In genomic region chr7:124198811-124199570, GRCm38 (mm10) we compare ENCODE assay signal across 12 mouse cellular contexts.
A peak's percentile ranks its signal among the peaks of the same experiment; 100 is the strongest.
DNase-seq lines count a peak whose midpoint lies in the region; ATAC-seq lines count a peak whose summit lies in the region.
"Had no signal": no experiment of that assay in that cellular context is flagged by ENCODE, and none has a peak within 500 bp of the region (broad histone marks: within the 10 kb centered on the region; RNA-seq: fewer than 3 reads in every experiment).

No protein-coding gene starts in this region.

- H3K9ac ChIP-seq in hindbrain, embryonic 11.5 days (ENCODE audit: low read depth, low read length), result no peak overlapping the region
- H3K9ac ChIP-seq in hindbrain, embryonic 13.5 days, result no peak overlapping the region
- H3K9ac ChIP-seq in embryonic facial prominence, embryonic 11.5 days (replicated peaks; ENCODE audit: low read length), result no peak overlapping the region
- H3K9ac ChIP-seq: kidney, embryonic 15.5 days; neural tube, embryonic 13.5 days had no signal

- no peak overlapping the region for H3K4me3 ChIP-seq in hindbrain, embryonic 11.5 days (ENCODE audit: low read depth, low read length)
- no peak overlapping the region for H3K4me3 ChIP-seq in hindbrain, embryonic 13.5 days
- H3K4me3 ChIP-seq in embryonic facial prominence, embryonic 11.5 days (ENCODE audit: low read depth, low read length), result no peak overlapping the region
- H3K4me3 ChIP-seq: kidney, embryonic 15.5 days; neural tube, embryonic 13.5 days had no signal

- no peaks in the 10 kb centered on the region for H3K27me3 ChIP-seq in hindbrain, embryonic 11.5 days (ENCODE audit: control insufficient read depth, insufficient read depth, low read length)
- H3K27me3 ChIP-seq in hindbrain, embryonic 13.5 days, result no peaks in the 10 kb centered on the region
- H3K27me3 ChIP-seq in embryonic facial prominence, embryonic 11.5 days (ENCODE audit: control insufficient read depth, insufficient read depth, low read length), result no peaks in the 10 kb centered on the region
- H3K27me3 ChIP-seq: kidney, embryonic 15.5 days; neural tube, embryonic 13.5 days had no signal

- DNase-seq in hindbrain, embryonic 11.5 days (ENCODE audit: low spot score), result peak; percentile 33
- DNase-seq in right cerebral cortex, adult 2 months (ENCODE audit: low spot score in 2 of 2), result peak; percentile 44 to 55
- no peak for DNase-seq in right cerebral cortex, postnatal 4 days
- DNase-seq in embryonic facial prominence, embryonic 11.5 days (ENCODE audit: low spot score), result peak; percentile 79
- no peak for DNase-seq in adipocyte (ENCODE audit: low spot score)
- no peak for DNase-seq in kidney, adult 8-10 months
- DNase-seq in T-cell, adult 2 months (ENCODE audit: low spot score), result no peak
- DNase-seq: heart, adult 11 months; lung, adult 18-20 months had no signal

- H3K9me3 ChIP-seq in hindbrain, embryonic 11.5 days (ENCODE audit: control insufficient read depth, low read length), result no peaks in the 10 kb centered on the region
- H3K9me3 ChIP-seq in hindbrain, embryonic 13.5 days, result no peaks in the 10 kb centered on the region
- no peaks in the 10 kb centered on the region for H3K9me3 ChIP-seq in embryonic facial prominence, embryonic 11.5 days (replicated peaks; ENCODE audit: control insufficient read depth, low read length)
- H3K9me3 ChIP-seq: kidney, embryonic 15.5 days; neural tube, embryonic 13.5 days had no signal

- H3K36me3 ChIP-seq in hindbrain, embryonic 11.5 days (ENCODE audit: control insufficient read depth, insufficient read depth, low read length), result no peaks in the 10 kb centered on the region
- H3K36me3 ChIP-seq in hindbrain, embryonic 13.5 days, result no peaks in the 10 kb centered on the region
- H3K36me3 ChIP-seq in embryonic facial prominence, embryonic 11.5 days (replicated peaks; ENCODE audit: control insufficient read depth, insufficient read depth, low read depth, low read length), result no peaks in the 10 kb centered on the region
- H3K36me3 ChIP-seq: kidney, embryonic 15.5 days; neural tube, embryonic 13.5 days had no signal

- no peaks in the 10 kb centered on the region for H3K4me1 ChIP-seq in hindbrain, embryonic 11.5 days (replicated peaks; ENCODE audit: control insufficient read depth, insufficient read depth, low read length)
- H3K4me1 ChIP-seq in hindbrain, embryonic 13.5 days (replicated peaks), result no peaks in the 10 kb centered on the region
- H3K4me1 ChIP-seq in embryonic facial prominence, embryonic 11.5 days (ENCODE audit: control insufficient read depth, insufficient read depth, low read length), result no peaks in the 10 kb centered on the region
- H3K4me1 ChIP-seq: kidney, embryonic 15.5 days; neural tube, embryonic 13.5 days had no signal

- WGBS in hindbrain, embryonic 11.5 days, result 83% methylated on average over 6 of the region's 6 CpGs
- 85% methylated on average over 6 of the region's 6 CpGs for WGBS in hindbrain, embryonic 13.5 days
- WGBS in embryonic facial prominence, embryonic 11.5 days, result 73% methylated on average over 6 of the region's 6 CpGs

- H3K4me2 ChIP-seq in hindbrain, embryonic 11.5 days (replicated peaks; ENCODE audit: low read depth, low read length), result no peak overlapping the region
- H3K4me2 ChIP-seq in hindbrain, embryonic 13.5 days, result no peak overlapping the region
- no peak overlapping the region for H3K4me2 ChIP-seq in embryonic facial prominence, embryonic 11.5 days (ENCODE audit: low read depth, low read length)
- H3K4me2 ChIP-seq: kidney, embryonic 15.5 days; neural tube, embryonic 13.5 days had no signal

- H3K27ac ChIP-seq in hindbrain, embryonic 11.5 days (ENCODE audit: low read depth, low read length), result no peak overlapping the region
- H3K27ac ChIP-seq in hindbrain, embryonic 13.5 days, result no peak overlapping the region
- no peak overlapping the region for H3K27ac ChIP-seq in embryonic facial prominence, embryonic 11.5 days (replicated peaks; ENCODE audit: low read depth, low read length)
- H3K27ac ChIP-seq: kidney, embryonic 15.5 days; neural tube, embryonic 13.5 days had no signal

- no peak for ATAC-seq in hindbrain, embryonic 11.5 days (ENCODE audit: low FRiP score)
- ATAC-seq in hindbrain, embryonic 13.5 days (ENCODE audit: low FRiP score), result no peak
- ATAC-seq in embryonic facial prominence, embryonic 11.5 days (replicated peaks; ENCODE audit: insufficient number of reproducible peaks, low FRiP score, low TSS enrichment, low read depth), result no peak

Comparison
In these comparisons a context has a peak if more than half of its experiments do, and no peak if none do; other contexts are left out.
1. DNase-seq: peak in hindbrain, embryonic 11.5 days (single experiment), right cerebral cortex, adult 2 months (2 of 2) and embryonic facial prominence, embryonic 11.5 days (single experiment); none in right cerebral cortex, postnatal 4 days (single experiment), adipocyte (single experiment), kidney, adult 8-10 months (0 of 2) and T-cell, adult 2 months (single experiment).